Mouse (Mus musculus): ENCODE measurements around the gene Tenm2. TPM values are rescaled to one million over a fixed set of nuclear protein-coding genes. Genes with fewer than 3 reads are reported as not detected.

Tenm2 gene
- total and polyA plus RNA-seq, 3 experiments, result not detected

GRCm38 (mm10) chr11:36893061-36893460, 342.7 kb downstream of the Tenm2 start:
- Histone ChIP-seq H3K36me3 (replicated peaks in 1 of 2; ENCODE audit: control insufficient read depth in 1 of 2, insufficient read depth in 1 of 2, low read length in 1 of 2) (no peaks in the 10 kb centered on the region), H3K4me1 (ENCODE audit: control insufficient read depth in 1 of 2, insufficient read depth in 2 of 2) (no peaks in the 10 kb centered on the region), H3K9me3 (replicated peaks; ENCODE audit: low read length) (peaks cover 65% of the 10 kb centered on the region), H3K27ac (ENCODE audit: insufficient read depth, low read depth) (no peak overlapping the region), H3K4me3 (replicated peaks in 1 of 3; ENCODE audit: low read depth in 2 of 3, low read length in 2 of 3, poor library complexity in 1 of 3) (no peak overlapping the region), H3K27me3 (replicated peaks) (no peaks in the 10 kb centered on the region), H3K79me2 (replicated peaks; ENCODE audit: control insufficient read depth, extremely low read depth, insufficient read depth, poor library complexity, severe bottlenecking) (no peaks in the 10 kb centered on the region), H3K4me2 (ENCODE audit: insufficient read depth, low read depth, poor library complexity, severe bottlenecking) (no peak overlapping the region), H3K9ac (ENCODE audit: insufficient read depth, low read depth) (no peak overlapping the region)
- in situ Hi-C loops (cut with MboI; ENCODE audit: low pct_ligation_motif_present, low pct_unique_long_range_greater_than_20kb, low sequenced_read_pairs) (no loop called here), dilution Hi-C loops (cut with MboI; ENCODE audit: extremely low pct_ligation_motif_present, extremely low pct_unique_long_range_greater_than_20kb, low sequenced_read_pairs) (no loop called here)
- TF ChIP-seq CTCF (conservative IDR thresholded peaks at IDR 0.05 in 1 of 2, IDR thresholded peaks at IDR 0.05 in 1 of 2; ENCODE audit: low read depth in 2 of 2, low read length in 2 of 2) (no peak), IRF4 (IDR thresholded peaks at IDR 0.05; ENCODE audit: low read depth, low read length) (no peak), SIN3A (IDR thresholded peaks at IDR 0.05; ENCODE audit: low read length) (no peak), RAD21 (IDR thresholded peaks at IDR 0.05; ENCODE audit: low read depth, low read length) (no peak), SMC3 (IDR thresholded peaks at IDR 0.05; ENCODE audit: low read depth, low read length) (no peak), JUN (IDR thresholded peaks at IDR 0.05; ENCODE audit: insufficient read depth, low read depth, low read length) (no peak), NELFE (IDR thresholded peaks at IDR 0.05; ENCODE audit: low read depth, low read length) (no peak), HCFC1 (IDR thresholded peaks at IDR 0.05; ENCODE audit: low read depth, low read length) (no peak), EP300 (IDR thresholded peaks at IDR 0.05; ENCODE audit: low read length) (no peak), E2F4 (IDR thresholded peaks at IDR 0.05; ENCODE audit: insufficient replicate concordance, low read depth, low read length) (no peak), POLR2A (IDR thresholded peaks at IDR 0.05; ENCODE audit: low read depth, low read length) (no peak), ZNF384 (IDR thresholded peaks at IDR 0.05; ENCODE audit: low read depth, low read length) (no peak), MAZ (IDR thresholded peaks at IDR 0.05; ENCODE audit: low read depth, low read length) (no peak)
- no peak for DNase-seq (ENCODE audit: extremely low read depth)

DNA sequence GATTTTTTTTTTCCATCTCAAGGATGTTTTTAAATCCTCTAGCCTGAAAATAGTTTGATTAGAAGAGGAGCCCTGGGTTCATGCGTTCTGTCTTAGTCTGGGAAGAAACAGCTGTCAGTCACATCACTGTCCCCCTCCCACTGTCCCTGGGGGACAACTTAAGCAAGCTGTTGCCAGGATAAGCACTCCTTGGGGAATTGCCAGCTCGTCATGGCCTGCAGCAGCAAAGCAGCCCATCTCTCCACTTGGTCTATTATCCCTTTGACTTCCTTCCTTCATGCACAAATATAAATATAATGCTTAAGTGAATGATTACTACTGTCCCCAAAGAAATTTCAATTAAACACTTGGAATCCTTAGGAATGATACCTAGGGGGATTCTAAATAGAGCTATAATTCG, 344.7 kb downstream of the Tenm2 start:
- H3K27me3 ChIP-seq (replicated peaks), result no peaks in the 10 kb centered on the region
- no peaks in the 10 kb centered on the region for H3K79me2 ChIP-seq (replicated peaks; ENCODE audit: control insufficient read depth, extremely low read depth, insufficient read depth, poor library complexity, severe bottlenecking)
- in situ Hi-C loops (cut with MboI; ENCODE audit: low pct_ligation_motif_present, low pct_unique_long_range_greater_than_20kb, low sequenced_read_pairs) (no loop called here), dilution Hi-C loops (cut with MboI; ENCODE audit: extremely low pct_ligation_motif_present, extremely low pct_unique_long_range_greater_than_20kb, low sequenced_read_pairs) (no loop called here)
- no peak overlapping the region for H3K9ac ChIP-seq (ENCODE audit: insufficient read depth, low read depth)
- peaks cover 64% of the 10 kb centered on the region for H3K9me3 ChIP-seq (replicated peaks; ENCODE audit: low read length)
- H3K27ac ChIP-seq (ENCODE audit: insufficient read depth, low read depth), result no peak overlapping the region
- H3K4me2 ChIP-seq (ENCODE audit: insufficient read depth, low read depth, poor library complexity, severe bottlenecking), result no peak overlapping the region
- DNase-seq (ENCODE audit: extremely low read depth), result no peak
- H3K4me1 ChIP-seq (ENCODE audit: control insufficient read depth in 1 of 2, insufficient read depth in 2 of 2), result no peaks in the 10 kb centered on the region
- TF ChIP-seq ZKSCAN1 (IDR thresholded peaks at IDR 0.05; ENCODE audit: borderline replicate concordance, low read depth, low read length) (no peak), MAZ (IDR thresholded peaks at IDR 0.05; ENCODE audit: low read depth, low read length) (no peak), POLR2AphosphoS2 (IDR thresholded peaks at IDR 0.05; ENCODE audit: low read depth, low read length) (no peak), MAX (IDR thresholded peaks at IDR 0.05; ENCODE audit: low read length) (no peak), SIN3A (IDR thresholded peaks at IDR 0.05; ENCODE audit: low read length) (no peak)
- H3K36me3 ChIP-seq (replicated peaks in 1 of 2; ENCODE audit: control insufficient read depth in 1 of 2, insufficient read depth in 1 of 2, low read length in 1 of 2), result no peaks in the 10 kb centered on the region
- no peak overlapping the region for H3K4me3 ChIP-seq (replicated peaks in 1 of 3; ENCODE audit: low read depth in 2 of 3, low read length in 2 of 3, poor library complexity in 1 of 3)

DNA sequence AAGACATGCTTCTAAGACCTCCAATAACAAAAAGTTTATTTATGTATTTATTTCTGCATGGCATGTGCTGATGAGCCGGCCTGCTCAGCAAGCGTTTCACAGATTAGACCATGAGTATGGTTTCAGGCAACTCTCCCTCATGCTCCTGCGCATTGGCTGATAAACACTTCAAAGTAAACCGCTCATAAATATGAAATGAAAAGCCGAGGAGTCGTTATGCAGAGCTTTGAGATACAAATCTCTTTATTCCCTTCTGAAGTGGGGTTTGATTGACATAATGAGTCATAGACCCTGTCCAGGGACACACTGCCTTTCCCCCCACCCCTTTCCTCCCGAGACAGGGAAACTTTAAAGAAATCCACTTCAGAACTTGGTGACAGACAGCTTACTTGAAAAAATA, 348.3 kb downstream of the Tenm2 start:
- no peaks in the 10 kb centered on the region for H3K27me3 ChIP-seq (replicated peaks)
- no peak overlapping the region for H3K27ac ChIP-seq (ENCODE audit: insufficient read depth, low read depth)
- no peak for DNase-seq (ENCODE audit: extremely low read depth)
- H3K4me3 ChIP-seq (replicated peaks in 1 of 3; ENCODE audit: low read depth in 2 of 3, low read length in 2 of 3, poor library complexity in 1 of 3), result no peak overlapping the region
- no peak overlapping the region for H3K9ac ChIP-seq (ENCODE audit: insufficient read depth, low read depth)
- H3K9me3 ChIP-seq (replicated peaks; ENCODE audit: low read length), result peaks cover 67% of the 10 kb centered on the region
- no peak overlapping the region for H3K4me2 ChIP-seq (ENCODE audit: insufficient read depth, low read depth, poor library complexity, severe bottlenecking)
- TF ChIP-seq POLR2A (IDR thresholded peaks at IDR 0.05; ENCODE audit: low read depth, low read length), result no peak
- TF ChIP-seq SMC3 (IDR thresholded peaks at IDR 0.05; ENCODE audit: low read depth, low read length), result no peak
- no peak for TF ChIP-seq IRF4 (IDR thresholded peaks at IDR 0.05; ENCODE audit: low read depth, low read length)
- TF ChIP-seq MAFK (IDR thresholded peaks at IDR 0.05; ENCODE audit: insufficient replicate concordance, low read length), result no peak
- no peak for TF ChIP-seq JUN (IDR thresholded peaks at IDR 0.05; ENCODE audit: insufficient read depth, low read depth, low read length)
- no peak for TF ChIP-seq EP300 (IDR thresholded peaks at IDR 0.05; ENCODE audit: low read length)
- TF ChIP-seq MYC (IDR thresholded peaks at IDR 0.05; ENCODE audit: low read depth, low read length), result no peak
- TF ChIP-seq JUND (conservative IDR thresholded peaks at IDR 0.05; ENCODE audit: low read depth, low read length), result no peak
- no peak for TF ChIP-seq GABPA (IDR thresholded peaks at IDR 0.05; ENCODE audit: insufficient replicate concordance, low read depth, low read length)
- H3K36me3 ChIP-seq (replicated peaks in 1 of 2; ENCODE audit: control insufficient read depth in 1 of 2, insufficient read depth in 1 of 2, low read length in 1 of 2), result no peaks in the 10 kb centered on the region
- H3K79me2 ChIP-seq (replicated peaks; ENCODE audit: control insufficient read depth, extremely low read depth, insufficient read depth, poor library complexity, severe bottlenecking), result no peaks in the 10 kb centered on the region
- no peaks in the 10 kb centered on the region for H3K4me1 ChIP-seq (ENCODE audit: control insufficient read depth in 1 of 2, insufficient read depth in 2 of 2)
- in situ Hi-C loops (cut with MboI; ENCODE audit: low pct_ligation_motif_present, low pct_unique_long_range_greater_than_20kb, low sequenced_read_pairs), result no loop called here
- dilution Hi-C loops (cut with MboI; ENCODE audit: extremely low pct_ligation_motif_present, extremely low pct_unique_long_range_greater_than_20kb, low sequenced_read_pairs), result no loop called here
